Mouse (Mus musculus) T-cell, adult 2 months (primary cell): ENCODE measurements around the gene Dock6.
A peak's percentile ranks its signal among the peaks of the same experiment; 100 is the strongest.
"Not testable (repeated sequence)": the region's sequence is repeated elsewhere in the genome, so short reads cannot be mapped to it uniquely, and the experiment has no call there.

Experiments
- DNase-seq: peaks from one replicate; pipeline ENCODE4 v3.0.0; 2022; ENCODE audit warnings: low spot score

Gene Dock6

DNA sequence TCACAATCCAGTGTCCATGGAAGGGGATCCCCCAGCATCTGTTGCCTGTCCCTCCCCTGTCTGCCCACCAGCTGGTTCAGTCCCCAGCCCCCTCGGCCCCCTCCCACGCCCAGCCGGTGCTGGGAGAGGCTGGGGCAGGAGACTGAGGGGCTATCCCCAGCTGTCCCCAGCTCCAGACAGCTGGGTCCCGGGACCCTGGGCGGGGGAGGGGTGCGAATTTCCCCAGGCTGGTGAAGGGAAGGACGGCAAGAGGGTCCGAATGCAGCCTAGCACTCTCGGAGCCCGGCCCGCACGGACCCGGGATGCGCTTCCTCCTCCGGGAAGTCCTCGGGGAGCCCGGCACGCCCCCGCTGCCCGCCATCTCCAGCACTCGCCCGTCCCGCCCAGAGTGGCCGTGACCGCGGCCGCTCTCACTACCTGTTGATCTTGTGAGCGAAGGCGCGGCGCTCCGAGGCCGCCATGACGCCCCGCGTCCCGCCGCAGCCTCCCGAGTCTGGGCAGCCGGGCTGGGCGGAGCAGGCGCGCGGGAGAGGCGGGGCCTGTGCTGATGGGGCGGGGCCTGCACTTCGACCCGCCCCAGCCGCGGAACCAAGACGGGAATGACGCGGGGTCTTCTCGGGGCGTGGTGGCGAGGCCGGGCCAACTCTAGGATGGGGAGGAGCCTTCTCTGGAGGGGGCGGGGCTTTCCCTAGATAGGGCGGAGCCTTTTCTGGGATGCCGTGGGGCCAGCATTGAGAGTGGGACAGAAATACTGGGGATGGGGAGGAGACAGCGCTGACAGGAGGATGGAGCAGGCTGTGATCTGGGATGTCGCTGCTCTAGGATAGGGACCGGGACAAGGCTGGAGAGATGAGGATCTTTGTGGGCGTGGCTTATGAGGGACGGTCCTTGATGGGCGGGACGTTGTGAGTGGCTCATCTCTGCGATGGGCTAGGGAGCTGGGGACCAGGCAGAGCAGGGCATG is at the start of gene Dock6:
TSS of gene Dock6 (minus strand) at position 508 of the 964 bp plus-strand sequence.
- peak; percentile 80 for DNase-seq

DNA sequence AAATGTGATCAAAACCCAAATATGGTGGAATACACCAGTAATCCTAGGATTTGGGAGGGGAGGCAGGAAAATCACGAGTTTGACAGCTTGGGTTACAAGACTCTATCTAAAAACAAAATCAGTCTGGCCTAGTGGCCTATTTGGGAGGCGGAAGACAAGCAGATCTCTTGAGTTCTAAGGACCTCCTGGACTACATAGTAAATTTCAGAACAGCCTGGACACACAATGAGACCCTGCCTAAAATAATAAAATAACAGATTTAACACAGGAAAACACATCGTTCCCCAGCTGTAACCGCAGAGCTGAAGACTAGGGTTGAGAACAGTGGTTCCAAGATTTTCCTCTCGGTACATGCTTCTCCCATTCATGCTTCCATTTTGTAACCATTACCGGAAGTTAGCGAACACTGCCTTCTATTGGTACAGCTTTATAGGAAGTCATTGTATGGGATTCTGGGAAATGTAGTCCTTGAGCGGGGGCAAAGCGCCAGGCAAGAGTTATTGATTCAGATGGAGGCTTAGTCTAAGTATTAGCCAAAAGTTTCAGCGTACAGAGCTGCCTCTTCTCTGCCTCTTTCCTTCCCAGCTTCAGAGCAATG is 48.9 kb upstream of the Dock6 start:
- DNase-seq: peak; percentile 53

DNA sequence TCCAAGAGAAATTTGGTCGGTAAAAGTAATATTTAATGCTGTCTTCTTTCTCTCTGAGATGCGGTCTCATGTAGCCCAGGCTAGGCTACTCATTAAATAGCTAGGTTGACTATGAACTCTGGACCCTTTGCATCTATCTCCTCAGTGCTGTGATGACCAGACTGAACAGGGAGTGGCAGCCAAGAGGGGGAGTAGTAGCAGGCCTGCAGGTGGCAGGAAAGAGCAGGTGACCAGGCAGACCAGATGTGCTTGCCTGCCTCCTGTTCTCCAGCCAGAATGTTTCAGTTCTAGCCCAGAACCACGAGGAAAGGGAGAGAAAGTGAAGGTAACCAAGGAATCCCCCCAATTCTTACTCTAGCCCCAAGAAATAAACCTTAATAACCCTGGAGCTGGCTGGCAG is 36.8 kb upstream of the Dock6 start:
- no peak for DNase-seq

DNA sequence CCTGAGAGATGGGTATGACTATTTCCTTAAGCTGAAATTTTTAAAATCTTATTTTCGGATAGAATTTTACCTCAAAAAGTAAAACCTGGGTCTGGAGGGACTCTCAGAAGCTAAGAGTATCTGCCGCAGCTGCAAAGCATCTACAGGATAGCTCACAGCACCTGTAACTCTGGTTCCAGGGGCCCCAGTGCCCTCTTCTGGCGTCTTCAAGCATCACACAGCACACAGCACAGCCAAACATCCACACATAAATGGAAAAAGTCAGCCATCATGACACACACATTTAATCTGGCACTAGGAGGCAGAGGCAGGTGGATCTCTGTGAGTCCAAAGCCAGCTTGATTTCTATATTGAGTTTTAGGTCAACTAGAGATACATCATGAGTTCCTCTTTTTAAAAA is 24.2 kb upstream of the Dock6 start:
- no peak for DNase-seq

DNA sequence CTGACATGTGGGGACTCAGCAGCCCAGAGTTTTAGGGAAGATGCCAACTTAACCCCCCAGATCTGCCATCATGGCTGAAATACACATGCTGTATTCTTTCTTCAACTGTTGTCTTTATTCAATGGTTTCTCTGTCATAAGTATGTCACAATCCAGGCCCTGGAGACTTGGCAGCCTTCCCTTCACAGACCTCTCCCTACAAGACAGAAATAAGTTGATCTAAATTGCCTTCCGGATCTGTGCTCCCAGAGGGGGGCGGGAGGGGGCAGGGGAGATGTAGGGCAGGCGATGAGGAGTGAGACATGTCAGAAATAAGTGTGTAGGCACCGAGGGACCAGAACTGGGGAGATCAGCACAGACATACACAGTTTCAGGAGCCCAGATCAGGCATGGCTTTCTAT is 19.8 kb upstream of the Dock6 start:
- no peak for DNase-seq

DNA sequence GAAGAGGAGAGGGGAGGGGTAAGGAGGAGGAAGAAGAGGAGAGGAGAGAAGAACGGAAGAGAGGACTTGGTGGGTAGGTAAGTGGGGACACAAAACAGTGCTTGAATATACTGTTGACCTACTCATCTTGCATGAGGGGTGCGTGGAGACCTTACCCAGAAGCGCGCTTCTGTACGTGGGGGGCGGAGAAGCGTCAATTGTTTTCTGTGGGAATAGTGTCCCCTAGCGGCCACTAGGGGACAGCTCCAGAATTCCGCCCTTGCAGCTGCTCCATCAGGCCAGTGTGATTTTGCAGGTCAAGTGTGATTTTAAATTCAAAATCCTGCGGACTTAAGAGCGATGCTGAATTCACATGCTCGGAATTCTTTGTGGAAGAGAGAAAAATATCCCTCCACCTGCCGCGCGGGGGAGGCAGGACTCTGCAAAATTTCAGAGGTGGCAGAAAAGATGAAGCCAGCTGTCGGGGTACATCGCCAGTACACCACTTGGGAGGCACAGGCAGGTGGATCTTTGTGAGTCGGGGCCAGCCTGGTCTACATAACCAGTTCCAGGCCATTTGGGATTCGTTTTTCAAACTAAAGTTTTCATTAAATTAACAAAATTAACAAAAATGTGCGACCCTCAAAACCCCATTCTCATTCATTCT is 18.6 kb upstream of the Dock6 start:
- DNase-seq: peak; percentile 22

DNA sequence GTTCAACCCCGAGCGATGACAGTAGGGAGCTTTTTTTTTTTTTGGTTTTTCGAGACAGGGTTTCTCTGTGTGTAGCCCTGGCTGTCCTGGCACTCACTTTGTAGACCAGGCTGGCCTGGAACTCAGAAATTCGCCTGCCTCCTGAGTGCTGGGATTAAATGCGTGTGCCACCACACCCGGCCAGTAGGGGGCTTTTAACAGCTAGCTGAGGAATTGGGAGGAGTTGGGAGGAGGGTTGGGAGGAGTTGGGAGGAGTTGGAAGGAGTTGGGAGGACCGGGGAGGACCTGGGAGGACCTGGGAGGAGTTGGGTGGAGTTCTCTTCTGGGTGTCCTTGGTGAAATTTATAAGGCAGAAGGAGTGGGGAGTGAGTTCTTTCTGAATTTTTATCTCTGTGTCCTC is 16.9 kb upstream of the Dock6 start:
- not testable (repeated sequence) for DNase-seq

DNA sequence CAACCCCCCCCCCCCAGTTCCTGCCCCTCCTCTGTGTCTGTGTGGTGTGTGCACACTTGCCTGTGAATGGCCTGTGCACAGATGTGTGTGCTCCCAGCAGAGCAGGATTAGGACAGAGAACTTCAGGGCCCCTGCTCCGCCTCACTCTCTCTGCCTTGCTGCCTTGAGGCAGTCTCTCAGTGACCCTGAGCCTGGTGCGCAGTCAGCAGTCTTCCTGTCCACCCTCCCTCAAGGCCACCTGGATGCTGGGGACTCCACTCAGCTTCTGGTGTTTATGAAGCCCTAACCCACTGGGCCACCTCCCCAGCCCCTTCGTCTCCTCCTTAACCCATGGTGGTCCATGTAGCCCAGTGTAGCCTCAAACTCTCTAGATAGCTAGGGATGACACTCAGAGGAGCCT is 15.3 kb upstream of the Dock6 start:
- DNase-seq: no peak

DNA sequence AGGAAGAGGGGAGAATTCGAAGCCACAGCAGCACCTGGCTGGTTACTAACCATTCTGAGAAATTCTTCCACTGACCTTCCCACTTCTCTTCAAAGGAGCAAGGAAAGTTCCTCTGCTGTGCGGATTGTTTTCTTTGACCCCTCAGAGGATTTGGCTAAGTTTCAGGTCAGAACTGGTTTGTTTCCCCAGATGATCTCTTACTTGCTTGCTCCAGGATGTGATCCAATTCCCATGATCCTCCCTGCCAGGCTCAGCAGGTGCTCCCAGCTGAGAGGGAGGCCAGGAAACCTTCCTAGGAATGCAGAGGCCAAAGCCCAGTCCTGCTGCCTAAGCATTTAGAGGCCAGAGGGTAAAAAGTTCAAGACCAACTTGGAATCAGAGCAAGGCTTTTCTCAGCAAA is 14.2 kb upstream of the Dock6 start:
- no peak for DNase-seq

DNA sequence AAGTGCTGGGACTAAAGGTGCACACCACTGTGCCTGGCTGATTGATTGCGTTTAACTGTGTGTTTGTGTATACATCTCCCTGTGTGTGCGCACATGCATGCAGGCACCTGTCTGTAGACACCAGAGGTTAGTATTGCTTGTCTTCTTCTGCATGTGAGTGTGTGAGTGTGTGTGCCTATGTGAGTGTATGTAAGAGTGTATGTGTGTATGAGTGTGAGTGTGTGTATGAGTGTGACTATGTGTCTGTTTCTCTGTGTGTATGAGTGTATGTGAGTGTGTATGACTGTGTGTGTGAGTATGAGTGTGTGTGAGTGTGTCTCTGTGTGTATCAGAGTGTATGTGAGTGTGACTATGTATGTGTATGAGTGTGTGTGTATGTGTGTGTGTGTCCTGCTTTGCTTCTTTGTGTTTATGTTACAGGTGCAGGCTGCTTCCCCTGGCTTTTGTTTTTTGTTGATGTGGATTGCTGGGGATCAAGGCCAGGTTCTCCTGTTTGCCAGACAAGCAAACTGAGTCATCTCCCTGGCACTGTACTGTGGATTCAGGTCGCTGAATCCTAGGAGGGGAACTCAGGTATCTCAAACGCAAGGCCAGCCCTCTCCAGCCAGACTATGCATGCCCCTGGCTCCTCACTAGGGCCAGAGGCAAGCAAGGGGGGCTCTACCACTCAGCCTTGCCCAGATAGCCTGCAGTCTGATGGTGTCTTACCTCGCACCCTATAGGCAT is 13.4 kb upstream of the Dock6 start:
- DNase-seq: no peak

DNA sequence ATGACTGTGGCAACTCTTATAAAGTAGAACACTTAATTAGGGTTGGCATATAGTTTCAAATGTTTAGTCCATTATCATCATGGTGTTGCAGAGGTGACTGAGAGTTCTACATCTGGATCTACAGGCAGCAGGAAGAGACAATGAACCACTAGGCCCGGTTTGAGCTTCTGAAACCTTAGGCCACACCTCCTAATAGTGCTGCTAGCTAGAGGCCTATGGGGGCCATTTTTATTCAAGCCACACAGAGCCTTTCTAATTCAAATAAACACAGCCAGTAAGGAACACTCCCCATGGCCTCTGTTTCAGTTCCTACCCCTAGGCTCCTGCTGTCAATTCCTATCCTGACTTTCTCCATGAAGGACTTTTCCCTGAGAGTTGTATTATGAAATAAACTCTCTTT is 9.7 kb upstream of the Dock6 start:
- no peak for DNase-seq

DNA sequence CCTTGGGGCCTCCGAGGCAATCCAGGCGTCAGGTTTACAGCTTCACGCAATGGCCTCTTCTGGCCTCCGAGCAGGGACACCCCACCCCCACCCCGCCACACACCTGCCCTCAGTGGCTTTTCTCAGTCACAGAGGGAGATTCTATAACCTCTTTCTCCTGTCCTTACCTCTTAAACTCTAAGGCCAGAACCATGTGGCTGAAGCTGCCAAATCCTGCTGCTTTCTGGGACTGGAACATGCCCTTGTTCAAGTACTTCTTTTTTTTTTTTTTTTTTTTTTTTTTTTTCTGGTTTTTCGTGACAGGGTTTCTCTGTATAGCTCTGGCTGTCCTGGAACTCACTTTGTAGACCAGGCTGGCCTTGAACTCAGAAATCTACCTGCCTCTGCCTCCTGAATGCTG is 7.9 kb upstream of the Dock6 start:
- not testable (repeated sequence) for DNase-seq

DNA sequence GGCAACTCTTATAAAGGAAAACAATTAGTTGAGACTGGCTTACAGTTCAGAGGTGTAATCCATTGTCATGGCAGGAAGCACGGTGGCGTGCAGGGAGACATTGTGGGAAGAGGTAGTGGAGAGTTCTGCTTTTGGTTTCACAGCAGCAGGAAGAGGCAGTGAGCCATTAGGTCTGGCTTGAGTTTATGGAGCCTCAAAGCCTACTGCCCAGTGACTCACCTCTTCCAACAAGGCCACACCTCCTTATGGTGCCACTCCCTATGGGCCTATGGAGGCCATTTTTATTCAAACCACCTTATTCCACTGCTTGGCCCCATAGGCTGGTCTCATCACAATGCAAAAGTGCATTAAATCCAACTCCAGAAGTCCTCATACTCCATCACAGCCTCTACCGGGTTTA is 7.2 kb upstream of the Dock6 start:
- no peak for DNase-seq

DNA sequence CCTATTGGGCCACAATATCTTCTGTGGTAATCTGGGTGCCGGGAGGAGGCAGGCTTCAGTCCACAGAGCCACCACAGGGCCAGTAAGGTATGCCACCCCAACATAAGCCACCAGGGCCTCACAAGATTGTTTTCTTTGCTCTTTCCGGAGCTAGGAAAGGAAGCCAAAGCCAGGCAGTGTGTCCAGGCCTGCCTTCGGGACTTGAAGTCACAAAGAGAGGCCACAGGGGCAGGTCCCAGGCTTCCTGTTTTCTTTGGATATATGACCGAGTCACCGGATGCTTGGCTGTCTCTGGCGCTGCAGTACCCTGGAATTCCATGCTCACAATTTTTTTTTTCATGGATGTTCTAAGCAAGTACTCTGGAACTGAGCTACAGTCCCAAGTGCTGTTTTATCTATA is 5.6 kb upstream of the Dock6 start:
- no peak for DNase-seq

DNA sequence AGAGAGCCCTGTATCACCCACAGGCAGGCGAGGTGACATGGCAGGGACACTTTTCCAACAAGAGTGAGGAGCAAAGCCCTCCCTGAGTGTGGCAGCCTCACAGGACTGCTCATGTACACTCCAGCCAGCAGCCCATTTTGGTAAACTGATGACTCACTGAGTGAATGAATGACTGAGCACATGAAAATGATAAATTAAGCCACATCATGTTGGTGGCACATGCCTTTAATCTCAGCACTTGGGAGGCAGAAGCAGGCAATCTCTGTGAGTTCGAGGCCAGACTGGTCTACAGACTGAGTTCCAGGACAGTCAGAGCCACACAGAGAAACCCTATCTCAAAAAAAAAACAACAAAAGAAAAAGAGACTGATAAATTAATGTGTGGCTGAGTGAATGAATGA is 5.1 kb upstream of the Dock6 start:
- DNase-seq: no peak

DNA sequence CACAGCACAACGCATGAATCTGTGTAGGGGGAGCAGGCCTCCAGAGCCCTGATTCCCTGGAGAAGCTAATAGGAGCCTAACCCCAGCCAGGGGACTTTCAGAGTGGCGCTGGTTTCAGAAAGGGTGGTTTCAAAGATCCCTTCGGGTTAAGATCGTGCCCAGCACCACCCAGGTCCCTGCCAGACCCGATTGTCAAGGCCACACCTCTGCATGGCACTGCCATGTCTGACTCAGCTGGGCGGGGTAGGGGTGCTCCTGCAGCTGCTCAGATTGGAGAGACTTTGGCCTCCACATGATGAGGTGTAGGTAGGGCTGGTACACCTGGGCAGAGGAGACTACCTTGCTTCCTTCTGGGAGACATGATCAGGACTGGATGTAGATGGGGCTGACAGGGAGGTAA is 2.5 kb upstream of the Dock6 start:
- no peak for DNase-seq

DNA sequence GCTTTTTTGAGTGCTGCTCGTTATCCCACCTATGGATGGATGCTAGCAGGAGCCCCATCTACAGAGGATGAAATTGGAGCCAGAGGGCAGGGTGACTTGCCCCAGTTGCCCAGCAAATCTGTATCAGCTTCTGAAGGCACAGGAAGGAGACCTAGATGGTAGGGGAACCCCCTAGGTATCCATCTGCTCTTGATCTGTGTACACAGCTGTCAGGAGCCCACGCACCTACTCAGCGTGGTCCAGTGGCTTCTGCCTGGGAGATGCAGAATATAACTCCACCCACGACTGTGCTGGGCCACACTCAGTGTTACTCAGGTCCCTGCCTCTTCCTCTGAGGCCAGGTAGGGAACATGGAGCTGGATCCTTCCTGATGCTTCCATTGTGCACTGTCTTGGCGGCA is 1.5 kb upstream of the Dock6 start:
- DNase-seq: no peak

DNA sequence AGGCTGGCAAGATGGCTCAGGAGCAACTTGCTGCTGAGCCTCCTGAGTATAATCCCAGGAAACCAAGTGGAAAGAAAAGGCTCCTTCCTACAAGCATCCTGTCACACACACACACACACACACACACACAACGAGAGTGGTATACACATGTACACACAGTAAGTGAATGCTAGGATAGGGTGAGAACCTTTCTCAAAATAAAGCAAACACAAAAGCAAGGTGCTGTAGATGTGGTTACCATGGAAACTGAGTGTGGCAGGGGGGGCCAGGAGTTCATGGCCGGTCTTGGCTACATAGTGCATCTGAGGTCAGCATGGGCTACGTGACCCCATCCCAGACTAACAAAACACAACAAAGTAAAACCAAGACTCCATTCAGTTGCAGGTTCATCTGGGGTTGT is 1.4 kb downstream of the Dock6 start:
- no peak for DNase-seq

DNA sequence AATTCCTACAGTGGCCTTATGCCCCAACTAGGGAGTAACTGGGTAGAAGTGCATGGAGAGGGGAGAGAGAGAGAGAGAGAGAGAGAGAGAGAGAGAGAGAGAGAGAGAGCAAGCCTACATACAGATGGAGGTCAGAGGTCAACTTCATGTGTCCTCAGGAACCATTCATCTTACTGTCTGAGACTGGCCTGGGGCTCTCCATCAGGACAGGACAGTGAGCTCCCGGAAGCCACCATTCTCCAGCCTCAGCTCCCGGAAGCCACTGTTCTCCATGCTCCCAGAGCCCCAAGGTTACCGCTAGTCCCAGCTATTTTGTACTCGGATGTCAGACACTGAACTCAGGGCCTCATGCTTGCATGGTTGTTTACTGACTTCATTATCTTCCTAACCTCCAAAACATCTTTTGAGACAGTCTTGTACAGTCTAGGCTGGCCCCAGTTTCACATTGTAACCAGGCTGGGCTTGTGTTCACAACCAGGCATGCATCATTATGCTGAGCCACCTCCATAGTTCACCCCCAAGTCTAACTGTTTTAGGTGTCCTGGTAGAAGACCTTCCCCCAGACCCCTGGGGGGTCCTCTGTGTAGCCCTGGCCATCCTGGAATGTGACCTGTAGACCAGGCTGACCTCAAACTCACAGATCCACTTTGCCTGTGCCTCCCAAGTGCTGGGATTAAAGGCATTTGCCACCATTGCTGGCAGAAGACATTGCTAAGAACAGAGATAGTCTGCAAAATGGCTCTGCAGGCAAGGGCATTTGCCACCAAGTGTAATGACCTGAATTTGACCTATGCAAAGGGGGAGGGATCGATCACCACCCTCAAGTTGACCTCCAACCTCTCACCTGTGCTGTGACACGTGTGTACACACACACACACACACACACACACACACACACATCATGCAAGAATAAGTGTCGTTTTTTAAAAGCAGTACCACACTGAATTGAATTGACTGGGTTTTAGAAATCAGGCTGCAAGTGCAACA is 2.5 kb downstream of the Dock6 start:
- no peak for DNase-seq

DNA sequence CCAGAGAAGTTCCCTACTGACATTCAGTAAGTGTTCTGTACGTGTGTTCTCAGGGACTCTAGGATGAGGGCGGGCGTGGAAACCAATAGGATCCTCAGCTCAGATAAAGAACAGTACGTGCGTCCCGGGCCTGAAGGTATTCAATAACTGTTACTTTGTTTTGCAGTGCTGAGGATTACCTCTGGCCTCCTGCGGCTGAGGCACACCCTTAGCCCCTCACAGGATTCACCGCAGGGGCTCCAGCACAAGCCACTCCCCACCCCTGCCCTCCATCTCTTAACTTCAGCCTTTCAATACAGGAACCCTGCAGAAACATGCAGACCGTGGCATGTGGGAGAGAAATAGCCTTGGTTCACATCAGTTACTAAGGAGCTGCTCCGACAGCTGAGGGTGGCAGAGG is 4.5 kb downstream of the Dock6 start:
- DNase-seq: no peak

DNA sequence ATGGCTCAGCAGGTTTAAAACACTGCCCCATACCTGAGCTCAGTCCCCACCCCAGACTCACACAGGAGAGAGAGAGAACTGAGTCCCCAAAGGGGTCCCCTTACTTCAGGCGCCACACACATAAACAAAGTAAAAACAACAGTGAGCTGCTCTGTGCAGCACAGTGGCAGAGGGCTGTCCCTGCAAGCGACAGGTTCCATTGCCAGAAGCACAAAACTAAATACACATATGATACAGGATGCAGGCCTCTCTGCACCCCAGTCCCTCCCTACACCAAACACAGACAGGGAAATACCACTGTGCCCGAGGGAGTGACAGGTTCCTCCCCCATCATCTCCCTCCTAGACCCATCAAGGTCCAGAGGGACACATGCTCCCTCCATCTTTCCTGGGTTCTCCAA is 5.0 kb downstream of the Dock6 start:
- no peak for DNase-seq
